Mouse (Mus musculus): ENCODE measurements at regions not wholly inside any gene's neighbourhood (a gene's known extent, or its start where the extent isn't known, plus 50 kb on each side); places are given as distances from the start of the nearest gene placed in this dataset.

GRCm38 (mm10) chr12:50073684-50074083 is 575.2 kb downstream of the Prkd1 start:
- Histone ChIP-seq H3K9ac (ENCODE audit: low read depth, low read length) (no peak overlapping the region), H3K27ac (ENCODE audit: low read depth, low read length) (no peak overlapping the region), H3K4me1 (replicated peaks; ENCODE audit: control insufficient read depth, insufficient read depth, low read length) (no peaks in the 10 kb centered on the region; the same call in 1 of the 2 replicates), H3K9me3 (ENCODE audit: control insufficient read depth, low read length) (no peaks in the 10 kb centered on the region), H3K36me3 (ENCODE audit: control insufficient read depth, insufficient read depth, low read length) (no peaks in the 10 kb centered on the region), H3K4me2 (replicated peaks; ENCODE audit: low read depth, low read length) (no peak overlapping the region), H3K27me3 (ENCODE audit: control insufficient read depth, insufficient read depth, low read length) (no peaks in the 10 kb centered on the region), H3K4me3 (ENCODE audit: low read depth, low read length) (no peak overlapping the region)
- DNase-seq (ENCODE audit: low spot score) (no peak), ATAC-seq (ENCODE audit: low FRiP score) (no peak)
- WGBS = 73% methylated on average over 2 of the region's 2 CpGs

GRCm38 (mm10) chr12:50081157-50081556 is 567.7 kb downstream of the Prkd1 start:
- ATAC-seq (ENCODE audit: low FRiP score) = no peak
- no peaks in the 10 kb centered on the region for H3K4me1 ChIP-seq (replicated peaks; ENCODE audit: control insufficient read depth, insufficient read depth, low read length)
- no peak overlapping the region for H3K4me2 ChIP-seq (replicated peaks; ENCODE audit: low read depth, low read length)
- H3K9me3 ChIP-seq (ENCODE audit: control insufficient read depth, low read length) = no peaks in the 10 kb centered on the region
- H3K36me3 ChIP-seq (ENCODE audit: control insufficient read depth, insufficient read depth, low read length) = no peaks in the 10 kb centered on the region
- WGBS = 96% methylated on average over 9 of the region's 9 CpGs
- no peaks in the 10 kb centered on the region for H3K27me3 ChIP-seq (ENCODE audit: control insufficient read depth, insufficient read depth, low read length)
- H3K9ac ChIP-seq (ENCODE audit: low read depth, low read length) = no peak overlapping the region
- no peak overlapping the region for H3K4me3 ChIP-seq (ENCODE audit: low read depth, low read length)
- DNase-seq (ENCODE audit: low spot score) = no peak
- H3K27ac ChIP-seq (ENCODE audit: low read depth, low read length) = no peak overlapping the region

GRCm38 (mm10) chr12:50081571-50081970 is 567.3 kb downstream of the Prkd1 start:
- no peaks in the 10 kb centered on the region for H3K36me3 ChIP-seq (ENCODE audit: control insufficient read depth, insufficient read depth, low read length)
- 81% methylated on average over 1 of the region's 1 CpGs for WGBS

GRCm38 (mm10) chr12:50084517-50084916 is 564.4 kb downstream of the Prkd1 start:
- no peak for ATAC-seq (ENCODE audit: low FRiP score)
- Histone ChIP-seq H3K4me1 (replicated peaks; ENCODE audit: control insufficient read depth, insufficient read depth, low read length) (no peaks in the 10 kb centered on the region), H3K4me2 (replicated peaks; ENCODE audit: low read depth, low read length) (no peak overlapping the region), H3K36me3 (ENCODE audit: control insufficient read depth, insufficient read depth, low read length) (no peaks in the 10 kb centered on the region), H3K27ac (ENCODE audit: low read depth, low read length) (no peak overlapping the region), H3K27me3 (ENCODE audit: control insufficient read depth, insufficient read depth, low read length) (no peaks in the 10 kb centered on the region), H3K9ac (ENCODE audit: low read depth, low read length) (no peak overlapping the region), H3K9me3 (ENCODE audit: control insufficient read depth, low read length) (no peaks in the 10 kb centered on the region), H3K4me3 (ENCODE audit: low read depth, low read length) (no peak overlapping the region)
- DNase-seq (ENCODE audit: low spot score) = no peak
- WGBS = 88% methylated on average over 3 of the region's 3 CpGs

More at GRCm38 (mm10) chr12:50081571-50081970, 567.3 kb downstream of the Prkd1 start:
- Histone ChIP-seq H3K9me3 (ENCODE audit: control insufficient read depth, low read length) (no peaks in the 10 kb centered on the region), H3K4me2 (replicated peaks; ENCODE audit: low read depth, low read length) (no peak overlapping the region), H3K4me3 (ENCODE audit: low read depth, low read length) (no peak overlapping the region), H3K4me1 (replicated peaks; ENCODE audit: control insufficient read depth, insufficient read depth, low read length) (no peaks in the 10 kb centered on the region), H3K27me3 (ENCODE audit: control insufficient read depth, insufficient read depth, low read length) (no peaks in the 10 kb centered on the region), H3K9ac (ENCODE audit: low read depth, low read length) (no peak overlapping the region), H3K27ac (ENCODE audit: low read depth, low read length) (no peak overlapping the region)
- ATAC-seq (ENCODE audit: low FRiP score) (no peak), DNase-seq (ENCODE audit: low spot score) (no peak)

GRCm38 (mm10) chr12:50111246-50112044 is 537.5 kb downstream of the Prkd1 start:
- H3K27ac ChIP-seq (ENCODE audit: low read depth, low read length) = no peak overlapping the region
- no peaks in the 10 kb centered on the region for H3K36me3 ChIP-seq (ENCODE audit: control insufficient read depth, insufficient read depth, low read length)
- no peaks in the 10 kb centered on the region for H3K9me3 ChIP-seq (ENCODE audit: control insufficient read depth, low read length)
- H3K4me1 ChIP-seq (replicated peaks; ENCODE audit: control insufficient read depth, insufficient read depth, low read length) = no peaks in the 10 kb centered on the region
- 86% methylated on average over 9 of the region's 9 CpGs for WGBS
- no peak for ATAC-seq (ENCODE audit: low FRiP score)
- no peak for DNase-seq (ENCODE audit: low spot score)
- no peak overlapping the region for H3K4me3 ChIP-seq (ENCODE audit: low read depth, low read length)
- no peak overlapping the region for H3K4me2 ChIP-seq (replicated peaks; ENCODE audit: low read depth, low read length)
- H3K27me3 ChIP-seq (ENCODE audit: control insufficient read depth, insufficient read depth, low read length) = peaks cover 6% of the 10 kb centered on the region
- H3K9ac ChIP-seq (ENCODE audit: low read depth, low read length) = no peak overlapping the region

- DNase-seq (ENCODE audit: low spot score) = no peak
- WGBS = 81% methylated on average over 7 of the region's 7 CpGs
- H3K27me3 ChIP-seq (ENCODE audit: control insufficient read depth, insufficient read depth, low read length) = peaks cover 6% of the 10 kb centered on the region
- H3K27ac ChIP-seq (ENCODE audit: low read depth, low read length) = no peak overlapping the region
- no peak overlapping the region for H3K4me3 ChIP-seq (ENCODE audit: low read depth, low read length)
- H3K4me2 ChIP-seq (replicated peaks; ENCODE audit: low read depth, low read length) = no peak overlapping the region
- no peak overlapping the region for H3K9ac ChIP-seq (ENCODE audit: low read depth, low read length)
- H3K9me3 ChIP-seq (ENCODE audit: control insufficient read depth, low read length) = no peaks in the 10 kb centered on the region
- H3K4me1 ChIP-seq (replicated peaks; ENCODE audit: control insufficient read depth, insufficient read depth, low read length) = no peaks in the 10 kb centered on the region
- no peaks in the 10 kb centered on the region for H3K36me3 ChIP-seq (ENCODE audit: control insufficient read depth, insufficient read depth, low read length)
- ATAC-seq (ENCODE audit: low FRiP score) = no peak
Measured at GRCm38 (mm10) chr12:50112081-50112491, 536.8 kb downstream of the Prkd1 start.

GRCm38 (mm10) chr12:50115855-50116254 is 533.0 kb downstream of the Prkd1 start:
- H3K4me1 ChIP-seq (replicated peaks; ENCODE audit: control insufficient read depth, insufficient read depth, low read length) = no peaks in the 10 kb centered on the region
- ATAC-seq (ENCODE audit: low FRiP score) (no peak), DNase-seq (ENCODE audit: low spot score) (peak; percentile 17)
- H3K4me2 ChIP-seq (replicated peaks; ENCODE audit: low read depth, low read length) = no peak overlapping the region
- H3K9me3 ChIP-seq (ENCODE audit: control insufficient read depth, low read length) = no peaks in the 10 kb centered on the region
- no peaks in the 10 kb centered on the region for H3K36me3 ChIP-seq (ENCODE audit: control insufficient read depth, insufficient read depth, low read length)
- H3K4me3 ChIP-seq (ENCODE audit: low read depth, low read length) = no peak overlapping the region
- WGBS = 53% methylated on average over 2 of the region's 2 CpGs
- H3K9ac ChIP-seq (ENCODE audit: low read depth, low read length) = no peak overlapping the region
- no peak overlapping the region for H3K27ac ChIP-seq (ENCODE audit: low read depth, low read length)
- peaks cover 12% of the 10 kb centered on the region for H3K27me3 ChIP-seq (ENCODE audit: control insufficient read depth, insufficient read depth, low read length)

GRCm38 (mm10) chr12:50118346-50118745 is 530.6 kb downstream of the Prkd1 start:
- DNase-seq (ENCODE audit: low spot score) (no peak), ATAC-seq (ENCODE audit: low FRiP score) (no peak)
- Histone ChIP-seq H3K9me3 (ENCODE audit: control insufficient read depth, low read length) (no peaks in the 10 kb centered on the region), H3K27ac (ENCODE audit: low read depth, low read length) (no peak overlapping the region), H3K9ac (ENCODE audit: low read depth, low read length) (no peak overlapping the region), H3K36me3 (ENCODE audit: control insufficient read depth, insufficient read depth, low read length) (no peaks in the 10 kb centered on the region), H3K4me3 (ENCODE audit: low read depth, low read length) (no peak overlapping the region), H3K4me2 (replicated peaks; ENCODE audit: low read depth, low read length) (no peak overlapping the region), H3K27me3 (ENCODE audit: control insufficient read depth, insufficient read depth, low read length) (peaks cover 14% of the 10 kb centered on the region; the same call in 1 of the 2 replicates), H3K4me1 (replicated peaks; ENCODE audit: control insufficient read depth, insufficient read depth, low read length) (no peaks in the 10 kb centered on the region)

- ATAC-seq (ENCODE audit: low FRiP score) (no peak), DNase-seq (ENCODE audit: low spot score) (peak; percentile 6)
- Histone ChIP-seq H3K27me3 (ENCODE audit: control insufficient read depth, insufficient read depth, low read length) (peaks cover 14% of the 10 kb centered on the region; the same call in 1 of the 2 replicates), H3K36me3 (ENCODE audit: control insufficient read depth, insufficient read depth, low read length) (no peaks in the 10 kb centered on the region), H3K4me1 (replicated peaks; ENCODE audit: control insufficient read depth, insufficient read depth, low read length) (no peaks in the 10 kb centered on the region), H3K4me3 (ENCODE audit: low read depth, low read length) (no peak overlapping the region), H3K9ac (ENCODE audit: low read depth, low read length) (no peak overlapping the region), H3K4me2 (replicated peaks; ENCODE audit: low read depth, low read length) (no peak overlapping the region), H3K27ac (ENCODE audit: low read depth, low read length) (no peak overlapping the region), H3K9me3 (ENCODE audit: control insufficient read depth, low read length) (no peaks in the 10 kb centered on the region)
- WGBS = 32% methylated on average over 5 of the region's 5 CpGs
Measured at GRCm38 (mm10) chr12:50122145-50122544, 526.8 kb downstream of the Prkd1 start.
